Mouse (Mus musculus): ENCODE data around the gene Icos. TPM values are rescaled to one million over a fixed set of nuclear protein-coding genes. Genes with fewer than 3 reads are reported as not detected.

Gene Icos
- polyA plus RNA-seq, 1 experiment from 2014 or later: 0.14 TPM

DNA sequence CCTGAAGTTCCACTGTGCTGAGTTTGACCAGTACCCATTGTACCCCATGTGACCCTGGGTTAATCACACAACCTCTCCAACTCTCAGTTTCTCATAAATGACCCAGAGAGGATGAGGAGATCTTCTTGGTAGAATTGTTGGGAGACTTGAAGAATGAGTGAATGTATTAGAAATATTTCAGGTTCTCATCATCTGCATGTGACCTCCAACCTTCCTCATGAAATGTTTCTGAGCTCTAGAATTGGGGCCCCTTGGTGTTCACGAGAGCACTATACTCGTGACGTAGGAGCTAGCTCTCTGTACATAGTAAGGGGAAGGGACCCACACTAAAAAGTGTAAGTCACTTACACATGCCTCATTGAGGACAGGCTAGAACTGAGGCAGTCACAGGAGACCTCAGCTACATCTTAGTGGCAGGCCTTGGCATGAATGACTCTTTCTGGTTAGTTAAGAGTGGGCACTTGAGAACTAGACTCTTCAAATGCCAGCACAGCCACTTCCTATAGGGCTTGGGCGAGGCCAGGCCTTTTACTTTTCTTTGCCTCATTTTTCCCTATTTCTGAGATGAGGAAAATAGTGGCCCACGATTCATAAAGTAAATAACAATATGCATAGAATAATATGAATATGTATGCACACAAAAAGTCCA is 2.0 kb upstream of the Icos start:
- WGBS (ENCODE audit: insufficient replicate concordance): 85% methylated on average over 5 of the region's 5 CpGs
- no peak overlapping the region for H3K9ac ChIP-seq (ENCODE audit: low read depth, low read length)
- H3K4me1 ChIP-seq (ENCODE audit: control insufficient read depth, insufficient read depth, low read length): no peaks in the 10 kb centered on the region
- H3K4me2 ChIP-seq: no peak overlapping the region
- H3K27ac ChIP-seq (ENCODE audit: low read depth, low read length): no peak overlapping the region
- H3K4me3 ChIP-seq (ENCODE audit: low read depth, low read length): no peak overlapping the region
- no peaks in the 10 kb centered on the region for H3K9me3 ChIP-seq (replicated peaks; ENCODE audit: control insufficient read depth, low read length)
- no peak for ATAC-seq (replicated peaks; ENCODE audit: insufficient number of reproducible peaks, low FRiP score, low TSS enrichment)
- no peaks in the 10 kb centered on the region for H3K27me3 ChIP-seq (ENCODE audit: control insufficient read depth, insufficient read depth, low read length)
- H3K36me3 ChIP-seq (ENCODE audit: control insufficient read depth, insufficient read depth, low read length): no peaks in the 10 kb centered on the region

DNA sequence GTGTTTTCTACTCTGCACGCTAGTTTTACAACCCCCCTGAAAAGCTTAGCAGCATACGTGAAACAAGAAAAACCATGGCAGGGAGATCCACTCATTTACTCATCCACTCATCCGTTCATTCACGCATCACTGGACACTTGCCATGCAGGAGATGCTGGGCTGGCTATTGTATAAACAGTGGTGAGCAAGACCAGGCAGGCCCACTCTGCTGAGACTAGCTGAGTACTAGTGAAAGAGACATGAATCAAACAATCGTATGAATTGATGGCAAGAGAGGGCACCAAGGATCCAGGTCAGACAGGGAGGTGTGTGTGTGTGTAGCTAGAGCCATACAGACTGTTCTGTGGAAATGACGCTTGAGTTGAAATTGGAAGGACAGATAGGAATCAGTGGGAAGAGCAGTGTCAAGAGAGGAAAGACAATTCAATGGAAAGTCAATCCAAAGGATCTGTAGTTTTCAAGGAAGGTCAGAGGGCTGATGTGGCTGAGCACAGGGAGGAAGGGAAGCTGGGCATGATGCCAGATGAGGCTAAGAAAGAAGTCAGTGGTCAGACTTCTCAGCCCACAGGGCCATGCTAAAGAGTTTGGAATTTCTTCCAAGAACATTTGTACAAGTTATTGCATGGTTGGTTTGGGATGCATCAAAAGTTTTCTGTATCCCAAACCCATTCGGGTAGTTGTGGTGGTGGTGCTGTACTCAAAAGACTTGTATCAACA is 1.6 kb downstream of the Icos start:
- H3K9me3 ChIP-seq (replicated peaks; ENCODE audit: control insufficient read depth, low read length): no peaks in the 10 kb centered on the region
- H3K27ac ChIP-seq (ENCODE audit: low read depth, low read length): no peak overlapping the region
- no peaks in the 10 kb centered on the region for H3K36me3 ChIP-seq (ENCODE audit: control insufficient read depth, insufficient read depth, low read length)
- H3K4me3 ChIP-seq (ENCODE audit: low read depth, low read length): no peak overlapping the region
- no peak overlapping the region for H3K4me2 ChIP-seq
- H3K4me1 ChIP-seq (ENCODE audit: control insufficient read depth, insufficient read depth, low read length): no peaks in the 10 kb centered on the region
- 71% methylated on average over 7 of the region's 7 CpGs for WGBS (ENCODE audit: insufficient replicate concordance)
- H3K9ac ChIP-seq (ENCODE audit: low read depth, low read length): no peak overlapping the region
- H3K27me3 ChIP-seq (ENCODE audit: control insufficient read depth, insufficient read depth, low read length): no peaks in the 10 kb centered on the region
- no peak for ATAC-seq (replicated peaks; ENCODE audit: insufficient number of reproducible peaks, low FRiP score, low TSS enrichment)

- Histone ChIP-seq H3K4me3 (ENCODE audit: low read depth, low read length) (no peak overlapping the region), H3K9ac (ENCODE audit: low read depth, low read length) (no peak overlapping the region), H3K36me3 (ENCODE audit: control insufficient read depth, insufficient read depth, low read length) (no peaks in the 10 kb centered on the region), H3K27ac (ENCODE audit: low read depth, low read length) (no peak overlapping the region), H3K4me1 (ENCODE audit: control insufficient read depth, insufficient read depth, low read length) (no peaks in the 10 kb centered on the region), H3K27me3 (ENCODE audit: control insufficient read depth, insufficient read depth, low read length) (no peaks in the 10 kb centered on the region), H3K4me2 (no peak overlapping the region), H3K9me3 (replicated peaks; ENCODE audit: control insufficient read depth, low read length) (no peaks in the 10 kb centered on the region)
- ATAC-seq (replicated peaks; ENCODE audit: insufficient number of reproducible peaks, low FRiP score, low TSS enrichment): no peak
- WGBS (ENCODE audit: insufficient replicate concordance): 70% methylated on average over 2 of the region's 2 CpGs
Measured at GRCm38 (mm10) chr1:60979843-60980235, 2.1 kb downstream of the Icos start.

DNA sequence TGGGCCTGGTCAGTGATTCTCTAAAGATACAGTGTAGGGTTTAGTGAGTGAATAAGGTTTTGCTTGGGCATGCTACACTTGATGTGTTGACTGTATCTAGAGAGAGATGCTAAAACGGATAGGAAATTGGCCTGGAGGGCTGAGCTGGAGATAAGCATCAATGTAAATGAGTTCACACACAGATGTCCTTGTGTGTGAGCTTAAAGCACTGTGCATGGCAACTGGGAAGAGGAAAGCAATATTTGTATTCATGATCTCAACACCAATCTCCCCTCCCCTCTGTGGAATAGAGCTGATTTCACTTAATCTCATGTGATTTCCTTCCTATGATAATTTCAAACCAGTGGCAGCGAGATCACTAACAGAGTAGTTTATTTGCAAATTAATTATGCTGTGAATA is 7.3 kb downstream of the Icos start:
- Histone ChIP-seq H3K9ac (ENCODE audit: low read depth, low read length) (no peak overlapping the region), H3K9me3 (replicated peaks; ENCODE audit: control insufficient read depth, low read length) (no peaks in the 10 kb centered on the region), H3K36me3 (ENCODE audit: control insufficient read depth, insufficient read depth, low read length) (no peaks in the 10 kb centered on the region), H3K27ac (ENCODE audit: low read depth, low read length) (no peak overlapping the region), H3K4me1 (ENCODE audit: control insufficient read depth, insufficient read depth, low read length) (no peaks in the 10 kb centered on the region), H3K27me3 (ENCODE audit: control insufficient read depth, insufficient read depth, low read length) (no peaks in the 10 kb centered on the region), H3K4me3 (ENCODE audit: low read depth, low read length) (no peak overlapping the region), H3K4me2 (no peak overlapping the region)
- ATAC-seq (replicated peaks; ENCODE audit: insufficient number of reproducible peaks, low FRiP score, low TSS enrichment): no peak
- WGBS (ENCODE audit: insufficient replicate concordance): 57% methylated on average over 2 of the region's 2 CpGs

DNA sequence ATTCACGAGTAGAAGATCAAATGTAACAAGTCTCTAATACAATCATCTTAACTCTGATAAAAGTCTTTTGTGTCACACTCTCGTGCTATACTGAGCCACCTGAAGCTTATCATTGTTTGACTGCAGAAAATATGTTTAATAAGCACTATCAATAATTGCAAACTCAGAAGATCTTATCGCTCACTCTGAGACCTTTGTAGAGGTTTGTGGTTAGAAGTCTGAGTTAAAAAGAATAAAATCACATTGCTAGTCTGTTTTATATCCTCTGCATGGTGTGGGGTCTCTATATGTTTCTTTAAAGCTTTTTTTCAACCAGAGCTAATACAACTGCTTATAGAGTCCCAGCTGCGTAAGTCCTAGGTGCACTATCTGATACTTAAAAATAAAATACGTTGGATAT is 8.4 kb downstream of the Icos start:
- no peak overlapping the region for H3K4me3 ChIP-seq (ENCODE audit: low read depth, low read length)
- H3K9me3 ChIP-seq (replicated peaks; ENCODE audit: control insufficient read depth, low read length): no peaks in the 10 kb centered on the region
- 75% methylated on average over 5 of the region's 5 CpGs for WGBS (ENCODE audit: insufficient replicate concordance)
- H3K27ac ChIP-seq (ENCODE audit: low read depth, low read length): no peak overlapping the region
- no peaks in the 10 kb centered on the region for H3K36me3 ChIP-seq (ENCODE audit: control insufficient read depth, insufficient read depth, low read length)
- no peak overlapping the region for H3K4me2 ChIP-seq
- no peak for ATAC-seq (replicated peaks; ENCODE audit: insufficient number of reproducible peaks, low FRiP score, low TSS enrichment)
- H3K4me1 ChIP-seq (ENCODE audit: control insufficient read depth, insufficient read depth, low read length): no peaks in the 10 kb centered on the region; the same call in none of the 2 replicates
- no peaks in the 10 kb centered on the region for H3K27me3 ChIP-seq (ENCODE audit: control insufficient read depth, insufficient read depth, low read length)
- no peak overlapping the region for H3K9ac ChIP-seq (ENCODE audit: low read depth, low read length)

DNA sequence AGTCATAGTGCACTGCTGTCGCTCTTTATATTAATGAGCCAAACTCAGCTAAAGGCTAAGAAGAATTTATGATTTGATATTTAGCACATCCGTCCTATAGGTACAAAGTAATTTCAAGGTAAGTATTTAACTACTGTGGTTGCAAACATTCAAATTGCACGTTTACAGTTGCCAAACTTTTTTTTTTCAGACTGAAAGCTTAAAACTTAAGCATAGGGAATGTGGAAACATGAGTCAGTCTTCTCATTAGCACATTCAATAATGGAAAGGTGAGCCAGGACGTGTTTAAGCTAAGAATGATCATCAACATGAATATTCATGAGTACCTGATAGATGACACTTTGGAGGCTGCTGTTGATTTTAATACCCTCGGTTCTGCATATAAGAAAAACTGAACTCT is 11.4 kb downstream of the Icos start:
- Histone ChIP-seq H3K4me1 (ENCODE audit: control insufficient read depth, insufficient read depth, low read length) (no peaks in the 10 kb centered on the region; the same call in none of the 2 replicates), H3K4me2 (no peak overlapping the region), H3K27me3 (ENCODE audit: control insufficient read depth, insufficient read depth, low read length) (no peaks in the 10 kb centered on the region), H3K9ac (ENCODE audit: low read depth, low read length) (no peak overlapping the region), H3K9me3 (replicated peaks; ENCODE audit: control insufficient read depth, low read length) (no peaks in the 10 kb centered on the region), H3K27ac (ENCODE audit: low read depth, low read length) (no peak overlapping the region), H3K4me3 (ENCODE audit: low read depth, low read length) (no peak overlapping the region), H3K36me3 (ENCODE audit: control insufficient read depth, insufficient read depth, low read length) (no peaks in the 10 kb centered on the region)
- 77% methylated on average over 5 of the region's 5 CpGs for WGBS (ENCODE audit: insufficient replicate concordance)
- no peak for ATAC-seq (replicated peaks; ENCODE audit: insufficient number of reproducible peaks, low FRiP score, low TSS enrichment)

DNA sequence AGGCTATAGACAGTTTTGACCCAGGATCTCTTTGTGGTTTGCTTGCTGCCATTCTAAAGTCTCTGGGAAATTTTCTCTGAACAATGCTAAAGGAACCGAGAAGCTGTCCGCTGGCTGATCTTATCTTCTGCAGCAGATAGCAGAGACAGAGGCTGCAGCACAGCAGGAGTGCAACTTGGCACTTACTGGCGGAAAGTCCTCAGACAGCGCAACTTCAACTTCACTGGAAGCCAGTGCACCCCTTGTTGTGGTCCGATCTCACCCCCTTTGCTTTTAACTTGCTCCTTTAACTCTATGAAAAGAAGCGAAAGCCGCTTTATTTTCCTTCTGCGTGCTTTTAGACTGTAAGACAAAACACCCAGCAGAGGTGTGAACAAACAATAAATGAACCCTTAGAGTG is 12.6 kb downstream of the Icos start:
- no peaks in the 10 kb centered on the region for H3K9me3 ChIP-seq (replicated peaks; ENCODE audit: control insufficient read depth, low read length)
- no peak for ATAC-seq (replicated peaks; ENCODE audit: insufficient number of reproducible peaks, low FRiP score, low TSS enrichment)
- 39% methylated on average over 8 of the region's 8 CpGs for WGBS (ENCODE audit: insufficient replicate concordance)

GRCm38 (mm10) chr1:60998008-60998557 is 20.4 kb downstream of the Icos start:
- Histone ChIP-seq H3K36me3 (ENCODE audit: control insufficient read depth, insufficient read depth, low read length) (no peaks in the 10 kb centered on the region), H3K4me2 (no peak overlapping the region), H3K27ac (ENCODE audit: low read depth, low read length) (no peak overlapping the region), H3K4me3 (ENCODE audit: low read depth, low read length) (no peak overlapping the region), H3K9ac (ENCODE audit: low read depth, low read length) (no peak overlapping the region), H3K27me3 (ENCODE audit: control insufficient read depth, insufficient read depth, low read length) (no peaks in the 10 kb centered on the region), H3K4me1 (ENCODE audit: control insufficient read depth, insufficient read depth, low read length) (no peaks in the 10 kb centered on the region), H3K9me3 (replicated peaks; ENCODE audit: control insufficient read depth, low read length) (no peaks in the 10 kb centered on the region)
- ATAC-seq (replicated peaks; ENCODE audit: insufficient number of reproducible peaks, low FRiP score, low TSS enrichment): no peak
- WGBS (ENCODE audit: insufficient replicate concordance): 87% methylated on average over 3 of the region's 3 CpGs

More for the DNA sequence above, 12.6 kb downstream of the Icos start:
- H3K27me3 ChIP-seq (ENCODE audit: control insufficient read depth, insufficient read depth, low read length): no peaks in the 10 kb centered on the region
- no peak overlapping the region for H3K9ac ChIP-seq (ENCODE audit: low read depth, low read length)
- H3K27ac ChIP-seq (ENCODE audit: low read depth, low read length): no peak overlapping the region
- H3K4me2 ChIP-seq: peak overlapping the region; percentile 1; the same call in 1 of the 2 replicates
- H3K4me3 ChIP-seq (ENCODE audit: low read depth, low read length): no peak overlapping the region
- H3K36me3 ChIP-seq (ENCODE audit: control insufficient read depth, insufficient read depth, low read length): no peaks in the 10 kb centered on the region
- no peaks in the 10 kb centered on the region; the same call in none of the 2 replicates for H3K4me1 ChIP-seq (ENCODE audit: control insufficient read depth, insufficient read depth, low read length)

Data from heart, embryonic 11.5 days (tissue).